Mouse (Mus musculus) liver, postnatal 0 days (tissue): ENCODE measurements around the gene Alg14.

Experiments
- CTCF ChIP-seq: sonication (generic); IDR thresholded peaks from 2 replicates; pipeline ENCODE4 v1.5.1; 2016; ENCODE audit warnings: antibody characterized with exemption, low read depth
- EP300 ChIP-seq: IDR thresholded peaks from 2 replicates; pipeline ENCODE4 v1.6.1; 2016; ENCODE audit warnings: antibody characterized with exemption, low read depth, mild to moderate bottlenecking

DNA sequence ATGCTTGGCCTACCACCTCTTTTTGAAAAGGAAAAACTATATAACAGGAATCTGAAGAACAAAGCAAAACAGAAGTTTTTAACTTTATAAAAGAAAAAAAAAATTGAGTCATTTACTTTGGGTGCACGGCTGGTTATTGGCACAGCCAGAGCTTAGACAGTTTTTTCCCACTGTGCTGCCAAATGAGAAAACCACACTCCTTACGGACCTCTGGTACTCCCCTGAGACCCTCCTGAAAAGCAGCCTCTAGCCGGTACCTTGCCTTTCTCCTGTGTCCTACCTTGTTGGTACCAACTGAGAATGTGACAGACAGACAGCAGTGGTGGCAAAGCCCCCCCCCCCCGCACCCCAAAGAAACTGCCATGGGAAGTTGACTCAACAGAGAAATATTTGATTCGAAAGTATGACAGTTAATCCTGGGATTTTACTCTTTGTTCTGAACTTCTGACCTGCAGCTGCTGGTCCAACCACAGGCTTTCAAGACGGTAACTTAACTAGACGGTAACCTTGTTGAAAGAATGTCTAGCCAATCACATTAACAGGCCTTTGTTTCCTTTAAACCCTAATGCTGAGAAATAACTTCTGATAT, 84.1 kb downstream of the Alg14 start:
- TF ChIP-seq CTCF (no peak), EP300 (no peak)
